Mouse (Mus musculus): ENCODE data around the gene Pkd1l1. TPM values are rescaled to one million over a fixed set of nuclear protein-coding genes. Genes with fewer than 3 reads are reported as not detected.

Pkd1l1 gene
- polyA plus RNA-seq, 1 experiment from 2014 or later: 0.45 TPM

GRCm38 (mm10) chr11:8804178-8804577, 168.9 kb downstream of the Pkd1l1 start:
- Histone ChIP-seq H3K4me2 (ENCODE audit: low read length) (no peak overlapping the region), H3K4me3 (replicated peaks; ENCODE audit: low read depth, low read length) (no peak overlapping the region), H3K27me3 (ENCODE audit: control insufficient read depth, insufficient read depth, low read length) (no peaks in the 10 kb centered on the region), H3K9me3 (ENCODE audit: control insufficient read depth, low read length) (no peaks in the 10 kb centered on the region), H3K4me1 (ENCODE audit: control insufficient read depth, insufficient read depth, low read length) (no peaks in the 10 kb centered on the region), H3K9ac (replicated peaks; ENCODE audit: low read length) (no peak overlapping the region), H3K27ac (replicated peaks; ENCODE audit: low read depth, low read length) (no peak overlapping the region), H3K36me3 (ENCODE audit: control insufficient read depth, insufficient read depth, low read length) (no peaks in the 10 kb centered on the region)
- ATAC-seq (ENCODE audit: low FRiP score, low TSS enrichment): no peak
- 72% methylated on average over 3 of the region's 3 CpGs for WGBS
- DNase-seq: no peak

GRCm38 (mm10) chr11:8797486-8797885, 175.6 kb downstream of the Pkd1l1 start:
- Histone ChIP-seq H3K4me1 (ENCODE audit: control insufficient read depth, insufficient read depth, low read length) (no peaks in the 10 kb centered on the region), H3K4me2 (ENCODE audit: low read length) (no peak overlapping the region), H3K27ac (replicated peaks; ENCODE audit: low read depth, low read length) (no peak overlapping the region), H3K9ac (replicated peaks; ENCODE audit: low read length) (no peak overlapping the region), H3K36me3 (ENCODE audit: control insufficient read depth, insufficient read depth, low read length) (no peaks in the 10 kb centered on the region), H3K27me3 (ENCODE audit: control insufficient read depth, insufficient read depth, low read length) (no peaks in the 10 kb centered on the region), H3K9me3 (ENCODE audit: control insufficient read depth, low read length) (no peaks in the 10 kb centered on the region), H3K4me3 (replicated peaks; ENCODE audit: low read depth, low read length) (no peak overlapping the region)
- WGBS: 90% methylated on average over 5 of the region's 5 CpGs
- DNase-seq (no peak), ATAC-seq (ENCODE audit: low FRiP score, low TSS enrichment) (no peak)

GRCm38 (mm10) chr11:8795031-8795430, 178.0 kb downstream of the Pkd1l1 start:
- Histone ChIP-seq H3K9ac (replicated peaks; ENCODE audit: low read length) (no peak overlapping the region), H3K4me1 (ENCODE audit: control insufficient read depth, insufficient read depth, low read length) (no peaks in the 10 kb centered on the region), H3K27ac (replicated peaks; ENCODE audit: low read depth, low read length) (no peak overlapping the region), H3K4me3 (replicated peaks; ENCODE audit: low read depth, low read length) (no peak overlapping the region), H3K36me3 (ENCODE audit: control insufficient read depth, insufficient read depth, low read length) (no peaks in the 10 kb centered on the region), H3K4me2 (ENCODE audit: low read length) (no peak overlapping the region), H3K27me3 (ENCODE audit: control insufficient read depth, insufficient read depth, low read length) (no peaks in the 10 kb centered on the region), H3K9me3 (ENCODE audit: control insufficient read depth, low read length) (no peaks in the 10 kb centered on the region)
- DNase-seq: no peak
- WGBS: 95% methylated on average over 3 of the region's 3 CpGs
- ATAC-seq (ENCODE audit: low FRiP score, low TSS enrichment): no peak

DNA sequence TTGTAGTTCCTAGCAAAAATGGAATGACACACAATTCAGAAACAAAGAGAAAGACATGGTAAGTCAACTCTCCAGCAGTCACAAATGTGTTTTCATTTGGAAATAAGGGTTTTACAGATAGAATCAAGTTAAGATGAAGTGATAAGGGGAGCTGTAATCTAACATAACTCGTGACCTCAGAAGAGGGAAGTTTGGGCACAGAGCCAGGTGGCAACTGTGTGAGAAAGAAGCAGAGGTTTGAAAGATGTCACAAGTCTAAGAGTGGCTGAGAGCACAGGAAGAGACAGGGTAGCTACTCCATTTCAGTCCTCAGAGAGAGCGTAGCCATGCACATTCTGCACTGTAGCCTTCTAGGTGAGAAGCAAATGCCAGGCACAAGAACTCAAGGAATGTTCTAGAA, 180.9 kb downstream of the Pkd1l1 start:
- H3K9ac ChIP-seq (replicated peaks; ENCODE audit: low read length): no peak overlapping the region
- no peak for DNase-seq
- whole genome bisulfite sequencing: 82% methylated on average over 2 of the region's 2 CpGs

DNA sequence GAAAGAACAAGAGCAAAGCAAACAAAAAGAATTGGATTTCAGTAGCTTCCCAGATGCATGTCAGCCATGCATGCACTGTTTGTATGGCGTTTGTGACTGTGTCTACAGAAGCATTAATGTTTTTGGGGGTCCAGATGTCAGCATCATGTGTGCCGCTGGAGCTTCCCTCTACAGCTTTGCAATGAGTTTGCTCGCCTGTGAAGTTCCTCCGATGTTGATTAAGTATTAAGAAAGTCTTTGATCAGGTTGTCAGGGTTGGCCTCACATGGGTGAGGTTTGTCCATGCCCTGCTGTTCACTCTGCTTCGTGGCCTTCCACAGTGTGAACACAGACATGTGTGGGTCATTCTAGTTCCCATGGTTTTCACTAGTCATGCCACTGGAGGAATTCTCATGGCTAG, 183.9 kb downstream of the Pkd1l1 start:
- Histone ChIP-seq H3K27ac (replicated peaks; ENCODE audit: low read depth, low read length) (no peak overlapping the region), H3K4me2 (ENCODE audit: low read length) (no peak overlapping the region), H3K9ac (replicated peaks; ENCODE audit: low read length) (no peak overlapping the region), H3K4me3 (replicated peaks; ENCODE audit: low read depth, low read length) (no peak overlapping the region), H3K27me3 (ENCODE audit: control insufficient read depth, insufficient read depth, low read length) (no peaks in the 10 kb centered on the region), H3K9me3 (ENCODE audit: control insufficient read depth, low read length) (no peaks in the 10 kb centered on the region), H3K4me1 (ENCODE audit: control insufficient read depth, insufficient read depth, low read length) (no peaks in the 10 kb centered on the region), H3K36me3 (ENCODE audit: control insufficient read depth, insufficient read depth, low read length) (no peaks in the 10 kb centered on the region)
- ATAC-seq (ENCODE audit: low FRiP score, low TSS enrichment) (no peak), DNase-seq (no peak)
- 69% methylated on average over 5 of the region's 5 CpGs for WGBS

More for the DNA sequence above, 180.9 kb downstream of the Pkd1l1 start:
- H3K27ac ChIP-seq (replicated peaks; ENCODE audit: low read depth, low read length): no peak overlapping the region
- no peaks in the 10 kb centered on the region for H3K27me3 ChIP-seq (ENCODE audit: control insufficient read depth, insufficient read depth, low read length)
- no peaks in the 10 kb centered on the region for H3K4me1 ChIP-seq (ENCODE audit: control insufficient read depth, insufficient read depth, low read length)
- no peak overlapping the region for H3K4me2 ChIP-seq (ENCODE audit: low read length)
- no peak overlapping the region for H3K4me3 ChIP-seq (replicated peaks; ENCODE audit: low read depth, low read length)
- ATAC-seq (ENCODE audit: low FRiP score, low TSS enrichment): no peak
- no peaks in the 10 kb centered on the region for H3K36me3 ChIP-seq (ENCODE audit: control insufficient read depth, insufficient read depth, low read length)
- no peaks in the 10 kb centered on the region for H3K9me3 ChIP-seq (ENCODE audit: control insufficient read depth, low read length)

- no peaks in the 10 kb centered on the region for H3K27me3 ChIP-seq (ENCODE audit: control insufficient read depth, insufficient read depth, low read length)
- no peaks in the 10 kb centered on the region for H3K36me3 ChIP-seq (ENCODE audit: control insufficient read depth, insufficient read depth, low read length)
- WGBS: 95% methylated on average over 3 of the region's 3 CpGs
- no peak for ATAC-seq (ENCODE audit: low FRiP score, low TSS enrichment)
- H3K4me3 ChIP-seq (replicated peaks; ENCODE audit: low read depth, low read length): no peak overlapping the region
- H3K9ac ChIP-seq (replicated peaks; ENCODE audit: low read length): no peak overlapping the region
- no peaks in the 10 kb centered on the region for H3K4me1 ChIP-seq (ENCODE audit: control insufficient read depth, insufficient read depth, low read length)
- no peak overlapping the region for H3K27ac ChIP-seq (replicated peaks; ENCODE audit: low read depth, low read length)
- no peak for DNase-seq
- no peaks in the 10 kb centered on the region for H3K9me3 ChIP-seq (ENCODE audit: control insufficient read depth, low read length)
- H3K4me2 ChIP-seq (ENCODE audit: low read length): no peak overlapping the region
Observed at GRCm38 (mm10) chr11:8787604-8788003, 185.5 kb downstream of the Pkd1l1 start.

GRCm38 (mm10) chr11:8784413-8784812, 188.7 kb downstream of the Pkd1l1 start:
- no peaks in the 10 kb centered on the region for H3K9me3 ChIP-seq (ENCODE audit: control insufficient read depth, low read length)
- DNase-seq: no peak
- H3K4me2 ChIP-seq (ENCODE audit: low read length): no peak overlapping the region
- no peak overlapping the region for H3K9ac ChIP-seq (replicated peaks; ENCODE audit: low read length)
- no peaks in the 10 kb centered on the region for H3K36me3 ChIP-seq (ENCODE audit: control insufficient read depth, insufficient read depth, low read length)
- no peaks in the 10 kb centered on the region for H3K27me3 ChIP-seq (ENCODE audit: control insufficient read depth, insufficient read depth, low read length)
- WGBS: 80% methylated on average over 4 of the region's 4 CpGs
- H3K4me1 ChIP-seq (ENCODE audit: control insufficient read depth, insufficient read depth, low read length): no peaks in the 10 kb centered on the region
- H3K4me3 ChIP-seq (replicated peaks; ENCODE audit: low read depth, low read length): no peak overlapping the region
- no peak for ATAC-seq (ENCODE audit: low FRiP score, low TSS enrichment)
- H3K27ac ChIP-seq (replicated peaks; ENCODE audit: low read depth, low read length): no peak overlapping the region

DNA sequence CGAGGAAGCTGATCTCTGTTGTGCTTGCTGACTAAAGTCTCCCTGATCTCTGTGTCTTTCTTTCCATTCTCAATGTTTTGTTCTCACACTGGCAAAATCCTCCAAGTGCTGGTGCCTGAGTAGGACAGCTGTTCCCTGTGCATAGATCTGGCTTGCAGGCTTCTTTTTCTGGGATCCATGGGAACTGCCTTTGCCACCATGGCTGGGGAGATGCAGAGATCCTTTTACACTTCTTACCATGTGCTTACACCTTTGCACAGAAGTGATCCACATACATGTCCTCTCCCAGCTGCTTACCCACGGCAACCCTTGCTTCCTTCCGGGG, 191.0 kb downstream of the Pkd1l1 start:
- ATAC-seq (ENCODE audit: low FRiP score, low TSS enrichment) (no peak), DNase-seq (no peak)
- Histone ChIP-seq H3K4me2 (ENCODE audit: low read length) (no peak overlapping the region), H3K27me3 (ENCODE audit: control insufficient read depth, insufficient read depth, low read length) (no peaks in the 10 kb centered on the region), H3K27ac (replicated peaks; ENCODE audit: low read depth, low read length) (no peak overlapping the region), H3K4me1 (ENCODE audit: control insufficient read depth, insufficient read depth, low read length) (no peaks in the 10 kb centered on the region), H3K36me3 (ENCODE audit: control insufficient read depth, insufficient read depth, low read length) (no peaks in the 10 kb centered on the region), H3K9ac (replicated peaks; ENCODE audit: low read length) (no peak overlapping the region), H3K4me3 (replicated peaks; ENCODE audit: low read depth, low read length) (no peak overlapping the region), H3K9me3 (ENCODE audit: control insufficient read depth, low read length) (no peaks in the 10 kb centered on the region)
- WGBS: 84% methylated on average over 3 of the region's 3 CpGs

DNA sequence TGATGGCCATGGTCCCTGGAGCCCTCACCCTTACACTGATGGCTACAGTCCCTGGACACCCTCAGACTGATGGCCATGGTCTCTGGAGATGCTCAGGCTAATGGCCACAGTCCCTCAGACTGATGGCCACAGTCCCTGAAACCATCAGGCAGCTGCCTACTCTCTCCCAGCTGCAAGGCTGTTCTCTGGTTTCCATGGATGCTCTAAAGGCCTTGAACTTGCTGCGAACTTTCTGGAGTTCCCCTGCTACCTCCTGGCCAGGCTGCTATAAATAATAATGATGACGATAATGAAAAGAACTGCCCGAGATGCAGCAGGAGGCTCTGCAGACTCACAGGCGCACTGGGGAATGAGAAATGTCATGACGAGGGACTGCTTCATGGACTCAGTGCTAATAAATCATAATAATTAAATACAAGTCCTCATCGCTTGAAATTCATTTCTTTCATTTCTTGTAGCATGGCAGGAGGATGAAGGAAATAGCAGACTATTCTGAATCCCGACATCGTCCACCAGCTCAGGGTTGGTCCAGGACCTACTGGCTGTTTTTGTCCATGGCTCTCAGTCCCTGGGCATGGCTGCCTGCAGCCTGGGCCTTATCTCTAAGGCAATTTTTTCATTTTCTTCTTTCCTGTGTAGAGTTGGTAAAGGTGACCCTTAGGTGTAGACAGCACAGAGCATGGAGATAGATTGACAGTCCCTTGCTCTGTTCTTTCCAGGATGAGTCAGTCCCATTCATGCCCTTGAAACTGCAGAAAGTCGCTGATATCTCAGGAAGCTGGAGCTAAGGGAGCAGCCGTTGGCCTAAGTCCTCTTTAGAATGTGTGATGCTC, 191.5 kb downstream of the Pkd1l1 start:
- WGBS: 84% methylated on average over 10 of the region's 10 CpGs
- H3K27ac ChIP-seq (replicated peaks; ENCODE audit: low read depth, low read length): no peak overlapping the region
- DNase-seq: no peak

More for the DNA sequence above, 191.5 kb downstream of the Pkd1l1 start:
- no peaks in the 10 kb centered on the region for H3K4me1 ChIP-seq (ENCODE audit: control insufficient read depth, insufficient read depth, low read length)
- H3K9ac ChIP-seq (replicated peaks; ENCODE audit: low read length): no peak overlapping the region
- no peaks in the 10 kb centered on the region for H3K27me3 ChIP-seq (ENCODE audit: control insufficient read depth, insufficient read depth, low read length)
- H3K36me3 ChIP-seq (ENCODE audit: control insufficient read depth, insufficient read depth, low read length): no peaks in the 10 kb centered on the region
- no peak overlapping the region for H3K4me3 ChIP-seq (replicated peaks; ENCODE audit: low read depth, low read length)
- no peak for ATAC-seq (ENCODE audit: low FRiP score, low TSS enrichment)
- H3K9me3 ChIP-seq (ENCODE audit: control insufficient read depth, low read length): no peaks in the 10 kb centered on the region
- H3K4me2 ChIP-seq (ENCODE audit: low read length): no peak overlapping the region
